Mouse (Mus musculus) CH12.LX (cell line): ENCODE measurements around the gene Bcl2a1a. TPM values are rescaled to one million over a fixed set of nuclear protein-coding genes. Genes with fewer than 3 reads are reported as not detected.

Source experiments
- DNase-seq: peaks from one replicate; pipeline ENCODE4 v3.0.0-alpha.2; 2013; ENCODE audit errors: extremely low read depth
- H3K27ac ChIP-seq: 2 replicates; pipeline ENCODE4 v1.5.1; 2012; ENCODE audit warnings: low read depth, mild to moderate bottlenecking, control low read depth, moderate library complexity; ENCODE audit not compliant: insufficient read depth
- H3K27me3 ChIP-seq: replicated peaks from 2 replicates; pipeline ENCODE3; 2012; ENCODE audit warnings: inconsistent platforms
- H3K36me3 ChIP-seq, 2 experiments: replicated peaks in 1 of 2; 2 replicates each; pipeline versions ENCODE3 to v1.6.1; 2012; ENCODE audit warnings: inconsistent platforms in 1 of 2, low read length in 1 of 2, mild to moderate bottlenecking in 1 of 2, mixed read lengths in 1 of 2, moderate library complexity in 1 of 2; ENCODE audit not compliant: control insufficient read depth in 1 of 2, insufficient read depth in 1 of 2
- H3K4me1 ChIP-seq, 2 experiments: 2 replicates each; pipeline ENCODE4 v1.6.1; 2012; ENCODE audit warnings: inconsistent platforms in 1 of 2, moderate library complexity in 1 of 2; ENCODE audit not compliant: insufficient read depth in 2 of 2, control insufficient read depth in 1 of 2
- H3K4me2 ChIP-seq: 2 replicates; pipeline ENCODE4 v1.6.1; 2012; ENCODE audit warnings: low read depth, mild to moderate bottlenecking, control low read depth; ENCODE audit not compliant: poor library complexity, insufficient read depth, severe bottlenecking
- H3K4me3 ChIP-seq, 3 experiments: fragments of 150-350 bp in 1 of 3; sonication (generic) in 1 of 3; replicated peaks in 1 of 3; 2 replicates each; pipeline versions ENCODE3 to v1.5.1; 2011 to 2012; ENCODE audit warnings: low read depth in 2 of 3, low read length in 2 of 3, mild to moderate bottlenecking in 2 of 3, moderate library complexity in 2 of 3, control low read depth in 1 of 3, improper control_type of control experiment in 1 of 3, inconsistent platforms in 1 of 3, mixed read lengths in 1 of 3; ENCODE audit not compliant: poor library complexity in 1 of 3
- H3K79me2 ChIP-seq: replicated peaks from 2 replicates; pipeline ENCODE4 v1.6.1; 2012; ENCODE audit warnings: mild to moderate bottlenecking, moderate library complexity; ENCODE audit not compliant: control insufficient read depth, poor library complexity, insufficient read depth, severe bottlenecking; ENCODE audit errors: extremely low read depth
- H3K9ac ChIP-seq: 2 replicates; pipeline ENCODE4 v1.6.1; 2012; ENCODE audit warnings: low read depth, mild to moderate bottlenecking, control low read depth, moderate library complexity; ENCODE audit not compliant: insufficient read depth
- H3K9me3 ChIP-seq: replicated peaks from 2 replicates; pipeline ENCODE3; 2012; ENCODE audit warnings: low read length, inconsistent platforms, mixed read lengths
- BHLHE40 ChIP-seq: IDR thresholded peaks from 2 replicates; pipeline ENCODE4 v1.6.1; 2011; ENCODE audit warnings: mild to moderate bottlenecking, low read depth, low read length, improper control_type of control experiment
- CHD1 ChIP-seq: IDR thresholded peaks from 2 replicates; pipeline ENCODE4 v1.6.1; 2012; ENCODE audit warnings: low read depth, low read length, improper control_type of control experiment, inconsistent platforms
- CHD2 ChIP-seq: IDR thresholded peaks from 2 replicates; pipeline ENCODE4 v1.6.1; 2011; ENCODE audit warnings: low read length, improper control_type of control experiment
- CTCF ChIP-seq, 2 experiments: IDR thresholded peaks in 1 of 2; conservative IDR thresholded peaks in 1 of 2; 2 replicates each; pipeline ENCODE4 v1.5.1; 2011 to 2012; ENCODE audit warnings: low read depth in 2 of 2, low read length in 2 of 2, improper control_type of control experiment in 1 of 2, inconsistent platforms in 1 of 2, mild to moderate bottlenecking in 1 of 2, moderate library complexity in 1 of 2
- E2F4 ChIP-seq: IDR thresholded peaks from 2 replicates; pipeline ENCODE4 v1.6.1; 2011; ENCODE audit warnings: low read depth, low read length, improper control_type of control experiment; ENCODE audit not compliant: insufficient replicate concordance
- ELF1 ChIP-seq: IDR thresholded peaks from 2 replicates; pipeline ENCODE4 v1.6.1; 2014; ENCODE audit warnings: low read depth, mild to moderate bottlenecking, inconsistent platforms, low read length, improper control_type of control experiment
- EP300 ChIP-seq: IDR thresholded peaks from 2 replicates; pipeline ENCODE4 v1.6.1; 2011; ENCODE audit warnings: low read length, improper control_type of control experiment
- ETS1 ChIP-seq: conservative IDR thresholded peaks from 2 replicates; pipeline ENCODE4 v1.6.1; 2012; ENCODE audit warnings: low read depth, mild to moderate bottlenecking, inconsistent platforms, low read length, improper control_type of control experiment, moderate library complexity
- GABPA ChIP-seq: IDR thresholded peaks from 2 replicates; pipeline ENCODE4 v1.6.1; 2012; ENCODE audit warnings: low read depth, low read length, improper control_type of control experiment, inconsistent platforms; ENCODE audit not compliant: insufficient replicate concordance
- HCFC1 ChIP-seq: IDR thresholded peaks from 2 replicates; pipeline ENCODE4 v1.6.1; 2012; ENCODE audit warnings: low read depth, mild to moderate bottlenecking, inconsistent platforms, low read length, improper control_type of control experiment
- IRF4 ChIP-seq: IDR thresholded peaks from 2 replicates; pipeline ENCODE4 v1.6.1; 2014; ENCODE audit warnings: low read depth, mild to moderate bottlenecking, inconsistent platforms, low read length, improper control_type of control experiment
- JUN ChIP-seq: IDR thresholded peaks from 2 replicates; pipeline ENCODE4 v1.6.1; 2011; ENCODE audit warnings: low read depth, mild to moderate bottlenecking, low read length, improper control_type of control experiment, moderate library complexity; ENCODE audit not compliant: insufficient read depth
- JUND ChIP-seq: conservative IDR thresholded peaks from 2 replicates; pipeline ENCODE4 v1.6.1; 2011; ENCODE audit warnings: low read depth, low read length, improper control_type of control experiment
- KAT2A ChIP-seq: IDR thresholded peaks from 2 replicates; pipeline ENCODE4 v1.6.1; 2012; ENCODE audit warnings: low read length, improper control_type of control experiment, inconsistent platforms; ENCODE audit not compliant: insufficient replicate concordance
- MAFK ChIP-seq: IDR thresholded peaks from 2 replicates; pipeline ENCODE4 v1.6.1; 2011; ENCODE audit warnings: low read length, improper control_type of control experiment; ENCODE audit not compliant: insufficient replicate concordance
- MAX ChIP-seq: IDR thresholded peaks from 2 replicates; pipeline ENCODE4 v1.6.1; 2011; ENCODE audit warnings: low read length, improper control_type of control experiment
- MAZ ChIP-seq: IDR thresholded peaks from 2 replicates; pipeline ENCODE4 v1.6.1; 2012; ENCODE audit warnings: low read depth, mild to moderate bottlenecking, inconsistent platforms, low read length, improper control_type of control experiment, moderate library complexity
- MEF2A ChIP-seq: IDR thresholded peaks from 2 replicates; pipeline ENCODE4 v1.6.1; 2014; ENCODE audit warnings: low read depth, mild to moderate bottlenecking, inconsistent platforms, low read length, improper control_type of control experiment, borderline replicate concordance
- MXI1 ChIP-seq: IDR thresholded peaks from 2 replicates; pipeline ENCODE4 v1.6.1; 2011; ENCODE audit warnings: mild to moderate bottlenecking, low read depth, low read length, improper control_type of control experiment
- MYC ChIP-seq: IDR thresholded peaks from 2 replicates; pipeline ENCODE4 v1.6.1; 2011; ENCODE audit warnings: low read depth, mild to moderate bottlenecking, improper control_type of control experiment, low read length
- NELFE ChIP-seq: IDR thresholded peaks from 2 replicates; pipeline ENCODE4 v1.6.1; 2011; ENCODE audit warnings: low read depth, low read length, improper control_type of control experiment
- NRF1 ChIP-seq: IDR thresholded peaks from 2 replicates; pipeline ENCODE4 v1.6.1; 2014; ENCODE audit warnings: low read depth, mild to moderate bottlenecking, inconsistent platforms, low read length, improper control_type of control experiment, moderate library complexity
- PAX5 ChIP-seq: IDR thresholded peaks from 2 replicates; pipeline ENCODE4 v1.6.1; 2012; ENCODE audit warnings: low read length, inconsistent platforms, mixed read lengths
- POLR2A ChIP-seq: IDR thresholded peaks from 2 replicates; pipeline ENCODE4 v1.6.1; 2011; ENCODE audit warnings: low read depth, mild to moderate bottlenecking, improper control_type of control experiment, low read length
- POLR2AphosphoS2 ChIP-seq: IDR thresholded peaks from 2 replicates; pipeline ENCODE4 v1.6.1; 2011; ENCODE audit warnings: low read depth, low read length, improper control_type of control experiment
- RAD21 ChIP-seq: IDR thresholded peaks from 2 replicates; pipeline ENCODE4 v1.6.1; 2011; ENCODE audit warnings: low read depth, mild to moderate bottlenecking, low read length, improper control_type of control experiment, moderate library complexity
- RCOR1 ChIP-seq: conservative IDR thresholded peaks from 2 replicates; pipeline ENCODE4 v1.6.1; 2012; ENCODE audit warnings: low read depth, mild to moderate bottlenecking, inconsistent platforms, low read length, improper control_type of control experiment
- SIN3A ChIP-seq: IDR thresholded peaks from 2 replicates; pipeline ENCODE4 v1.6.1; 2012; ENCODE audit warnings: low read length, improper control_type of control experiment, inconsistent platforms
- SMC3 ChIP-seq: IDR thresholded peaks from 2 replicates; pipeline ENCODE4 v1.6.1; 2011; ENCODE audit warnings: low read depth, low read length, improper control_type of control experiment
- TBP ChIP-seq: conservative IDR thresholded peaks from 2 replicates; pipeline ENCODE4 v1.6.1; 2011; ENCODE audit warnings: low read depth, low read length, improper control_type of control experiment
- TCF12 ChIP-seq: IDR thresholded peaks from 2 replicates; pipeline ENCODE4 v1.6.1; 2014; ENCODE audit warnings: low read depth, mild to moderate bottlenecking, inconsistent platforms, low read length, improper control_type of control experiment
- UBTF ChIP-seq: IDR thresholded peaks from 2 replicates; pipeline ENCODE4 v1.6.1; 2012; ENCODE audit warnings: low read depth, mild to moderate bottlenecking, inconsistent platforms, low read length, improper control_type of control experiment, moderate library complexity
- USF1 ChIP-seq: IDR thresholded peaks from 2 replicates; pipeline ENCODE4 v1.6.1; 2014; ENCODE audit warnings: low read depth, mild to moderate bottlenecking, inconsistent platforms, low read length, improper control_type of control experiment
- USF2 ChIP-seq: conservative IDR thresholded peaks from 2 replicates; pipeline ENCODE4 v1.6.1; 2011; ENCODE audit warnings: low read depth, low read length, improper control_type of control experiment
- ZC3H11A ChIP-seq: IDR thresholded peaks from 2 replicates; pipeline ENCODE4 v1.6.1; 2012; ENCODE audit warnings: low read depth, mild to moderate bottlenecking, inconsistent platforms, low read length, improper control_type of control experiment
- ZKSCAN1 ChIP-seq: IDR thresholded peaks from 2 replicates; pipeline ENCODE4 v1.6.1; 2012; ENCODE audit warnings: low read depth, inconsistent platforms, low read length, improper control_type of control experiment, borderline replicate concordance
- ZMIZ1 ChIP-seq: IDR thresholded peaks from 2 replicates; pipeline ENCODE4 v1.6.1; 2012; ENCODE audit warnings: low read depth, mild to moderate bottlenecking, inconsistent platforms, low read length, improper control_type of control experiment
- ZNF384 ChIP-seq: IDR thresholded peaks from 2 replicates; pipeline ENCODE4 v1.6.1; 2012; ENCODE audit warnings: low read depth, low read length, improper control_type of control experiment, inconsistent platforms
- dilution Hi-C: fragments of 300-500 bp; cut with MboI; formaldehyde crosslinking; loops from 2 replicates; pipeline ENCODE4 v1.14.3; 2020; ENCODE audit warnings: low sequenced_read_pairs; ENCODE audit not compliant: extremely low pct_unique_long_range_greater_than_20kb, extremely low pct_ligation_motif_present
- in situ Hi-C: fragments of 300-500 bp; cut with MboI; formaldehyde crosslinking; loops from 3 replicates; pipeline ENCODE4 v1.14.3; 2019; ENCODE audit warnings: low sequenced_read_pairs, low pct_ligation_motif_present, low pct_unique_long_range_greater_than_20kb, mixed read lengths
- polyA plus RNA-seq: library from polyadenylated mRNA; unstranded; fragments of >175 nt; gene quantifications from 2 replicates; pipeline ENCODE4 v1.2.1, GENCODE M21; 2012; ENCODE audit warnings: low read depth; ENCODE audit not compliant: insufficient read length
- total RNA-seq, 2 experiments: library from RNA; depleted of rRNA; stranded (reverse); fragments of 300-350 nt in 1 of 2; fragments of >200 nt in 1 of 2; gene quantifications; 2 replicates each; pipeline ENCODE4 v1.2.3; 2012 to 2014

Bcl2a1a gene
- total and polyA plus RNA-seq, 3 experiments: 181 to 290 (median 193) TPM

GRCm38 (mm10) chr9:88958891-88959290, 2.2 kb downstream of the Bcl2a1a start:
- no peaks in the 10 kb centered on the region for H3K4me1 ChIP-seq
- H3K36me3 ChIP-seq: peaks cover 2 to 3% of the 10 kb centered on the region in 2 experiments
- H3K27me3 ChIP-seq: no peaks in the 10 kb centered on the region
- H3K4me3 ChIP-seq: peak overlapping the region; percentile 44 to 68 (median 64)
- no peaks in the 10 kb centered on the region for H3K9me3 ChIP-seq
- TF ChIP-seq TBP (peak; percentile 96), SIN3A (no peak; the same call in 1 of the 2 replicates), CTCF (conservative IDR thresholded peaks at IDR 0.05 in 1 of 2, IDR thresholded peaks at IDR 0.05 in 1 of 2; ENCODE audit: low read depth in 2 of 2, low read length in 2 of 2) (peak in 1 of 2 experiments; percentile 28; a peak in 2 of 4 replicates), RCOR1 (0 out of 2 replicates have a peak, but pooled peaks have one; percentile 34), JUN (no peak), BHLHE40 (no peak; the same call in 1 of the 2 replicates), MYC (no peak), MXI1 (no peak; the same call in none of the 2 replicates), ZMIZ1 (peak; percentile 99), ZKSCAN1 (no peak), KAT2A (no peak), SMC3 (no peak), ELF1 (peak; percentile 57; the same call in 1 of the 2 replicates), CHD2 (peak; percentile 54; the same call in 1 of the 2 replicates), NELFE (peak; percentile 98), RAD21 (no peak), ZC3H11A (no peak), ETS1 (peak; percentile 25; the same call in 1 of the 2 replicates), HCFC1 (peak; percentile 69), MAX (no peak), POLR2AphosphoS2 (peak; percentile 92), E2F4 (0 out of 2 replicates have a peak, but pooled peaks have one; percentile 26), USF1 (no peak), USF2 (no peak), PAX5 (no peak), CHD1 (peak; percentile 97), ZNF384 (peak; percentile 84), MAFK (peak; percentile 12; the same call in 1 of the 2 replicates), EP300 (no peak), UBTF (no peak), IRF4 (no peak), TCF12 (peak; percentile 79), POLR2A (peak; percentile 94), MEF2A (peak; percentile 52; the same call in 1 of the 2 replicates), GABPA (no peak), NRF1 (0 out of 2 replicates have a peak, but pooled peaks have one; percentile 24), JUND (no peak), MAZ (peak; percentile 46; the same call in 1 of the 2 replicates)
- no peak overlapping the region for H3K4me2 ChIP-seq
- DNase-seq: peak; percentile 74
- dilution Hi-C loops: no loop called here
- peak overlapping the region; percentile 89 for H3K27ac ChIP-seq
- peaks cover 27% of the 10 kb centered on the region for H3K79me2 ChIP-seq
- H3K9ac ChIP-seq: peak overlapping the region; percentile 95
- in situ Hi-C loops: no loop called here
